Mouse (Mus musculus): ENCODE results near the gene Zfp708. TPM values are rescaled to one million over a fixed set of nuclear protein-coding genes. Genes with fewer than 3 reads are reported as not detected.
"Not testable (repeated sequence)": the region's sequence is repeated elsewhere in the genome, so short reads cannot be mapped to it uniquely, and the experiment has no call there.

Zfp708 gene
- total RNA-seq (2021), result 1.1 TPM in 2 replicates
- long read RNA-seq, experiment 1, partial matches to known transcripts, result 0 of 2 reads
- long read RNA-seq, experiment 1, other reads (novel, unspliced or antisense), result 1 of 2 reads
- long read RNA-seq, experiment 2, partial matches to known transcripts, result 0 of 1 reads
- long read RNA-seq, experiment 2, other reads (novel, unspliced or antisense), result 0 of 1 reads

DNA sequence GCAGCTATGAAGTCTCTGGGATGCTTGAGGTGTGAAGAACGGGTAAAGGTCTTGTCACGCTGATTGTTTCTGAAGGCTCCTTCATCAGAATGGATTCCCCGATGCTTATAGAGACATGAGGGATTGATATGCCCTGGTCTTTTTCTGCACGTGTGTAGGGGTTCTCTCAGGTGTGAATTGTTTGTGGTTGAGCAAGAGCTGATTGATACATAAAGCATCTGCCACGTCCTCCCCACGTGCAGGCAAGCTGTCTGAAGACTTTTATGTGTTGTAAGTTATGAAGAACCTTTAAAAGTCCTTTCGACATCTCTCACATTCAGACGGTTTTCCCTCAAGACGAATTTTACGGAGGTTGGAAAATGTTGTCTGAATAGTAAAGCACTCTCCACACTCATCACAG is at the start of gene Zfp708:
Gene Zfp708, minus strand, starts transcription at position 101 of the 400 bp plus-strand sequence.
- no peak for DNase-seq

DNA sequence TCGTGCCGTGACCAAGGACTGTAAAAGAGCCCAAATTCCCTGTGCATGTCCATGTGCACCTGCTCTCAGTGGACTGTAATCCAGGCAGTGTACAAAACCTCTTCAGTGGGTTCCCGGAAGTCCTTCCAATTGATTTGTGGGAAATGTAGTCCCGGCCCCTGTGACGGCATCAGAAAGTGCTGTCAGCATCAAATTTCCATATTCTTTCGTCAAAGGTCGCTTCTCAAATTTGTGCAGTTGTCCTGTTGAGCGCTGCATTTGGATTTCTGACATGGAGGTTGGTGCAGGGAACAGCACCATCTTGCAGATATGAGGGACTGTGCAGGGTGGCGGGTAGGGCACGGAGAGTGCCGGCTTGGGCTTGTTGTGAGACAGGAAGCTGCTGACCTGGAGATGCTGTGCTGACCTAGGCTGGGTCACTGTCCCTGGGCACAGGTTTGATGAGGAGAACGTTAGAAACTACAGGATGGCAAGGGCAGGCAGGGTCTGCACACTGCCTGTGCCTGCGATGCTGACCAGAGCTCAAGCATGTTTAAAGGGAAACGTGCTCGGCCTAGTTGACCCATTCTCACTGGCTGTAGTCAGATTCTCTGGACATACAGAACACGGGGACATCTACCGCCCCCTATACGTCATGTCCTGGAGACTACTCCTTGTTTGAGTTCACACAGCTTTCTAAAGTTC is 30.4 kb upstream of the Zfp708 start:
- DNase-seq, result peak; percentile 89

DNA sequence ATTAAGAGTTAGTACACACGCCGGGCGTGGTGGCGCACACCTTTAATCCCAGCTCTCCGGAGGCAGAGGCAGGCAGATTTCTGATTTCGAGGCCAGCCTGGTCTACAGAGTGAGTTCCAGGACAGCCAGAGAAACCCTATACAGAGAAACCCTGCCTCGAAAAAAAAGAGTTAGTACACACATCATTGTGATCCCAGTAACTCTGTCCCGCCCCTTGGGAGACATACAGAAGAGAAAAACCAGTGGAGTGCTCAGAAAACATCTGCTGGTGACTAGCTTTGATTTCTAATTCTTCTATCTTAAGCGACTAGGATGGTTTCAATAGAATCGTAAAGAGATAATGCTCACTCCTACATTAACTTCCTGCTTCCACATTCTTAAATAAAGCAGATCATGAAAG is 29.7 kb upstream of the Zfp708 start:
- not testable (repeated sequence) for DNase-seq

DNA sequence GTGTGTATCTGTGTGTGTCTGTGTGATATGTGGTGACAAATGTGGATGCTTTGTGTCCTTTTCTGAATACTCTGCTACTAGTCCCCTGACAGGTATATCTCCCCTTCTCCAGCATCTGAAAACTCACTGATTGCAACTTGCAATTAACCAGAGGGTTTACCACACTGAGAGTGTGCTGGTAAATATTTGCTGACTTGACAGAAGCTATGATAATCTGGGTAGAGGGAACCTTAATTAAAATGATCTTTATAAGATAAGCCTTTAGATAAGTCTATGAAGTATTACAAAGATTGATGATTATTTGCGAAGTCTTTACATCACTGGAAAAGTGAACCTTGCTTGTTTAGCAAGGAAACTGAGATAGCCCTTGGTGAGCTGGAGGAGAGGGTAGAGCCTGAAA is 26.7 kb upstream of the Zfp708 start:
- no peak for DNase-seq

DNA sequence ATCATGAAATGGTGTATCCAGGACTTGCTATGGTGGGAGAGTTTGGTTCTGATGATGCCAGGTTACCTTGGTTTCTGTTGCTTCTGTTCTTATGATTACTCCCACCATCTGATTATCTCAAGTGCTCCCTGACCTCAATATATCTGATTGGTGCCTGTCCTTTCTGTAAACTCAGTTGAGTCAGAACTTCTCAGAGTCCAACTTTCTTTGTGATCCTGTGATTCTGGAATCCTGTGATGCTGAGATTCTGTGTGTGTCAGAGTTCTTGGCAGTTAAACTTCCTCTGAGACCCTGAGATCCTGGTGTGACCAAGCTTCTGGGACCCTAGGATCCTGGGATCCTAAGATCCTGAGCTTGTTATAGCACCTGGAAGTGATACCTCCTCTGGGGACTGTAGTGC is 23.6 kb upstream of the Zfp708 start, which contains the start of gene Zfp759:
Gene Zfp759, plus strand, starts transcription at position 301 of the 400 bp plus-strand sequence.
- DNase-seq, result not testable (repeated sequence)

DNA sequence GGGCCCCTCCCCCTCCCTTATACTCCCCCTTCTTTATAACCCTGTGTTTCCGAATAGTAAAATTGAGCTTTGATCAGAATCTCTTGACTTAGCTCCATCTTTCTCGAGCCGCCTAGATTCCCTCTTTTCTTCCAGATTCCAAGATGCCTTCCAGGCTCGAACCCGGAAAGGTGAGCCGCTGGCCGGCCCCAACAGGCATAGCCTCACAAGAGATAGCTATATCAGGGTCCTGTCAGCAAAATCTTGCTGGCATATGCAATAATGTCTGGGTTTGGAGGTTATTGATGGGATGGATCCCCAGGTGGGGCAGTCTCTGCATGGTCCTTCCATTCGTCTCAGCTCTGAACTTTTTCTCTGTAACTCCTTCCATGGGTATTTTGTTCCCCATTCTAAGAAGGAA is 18.4 kb upstream of the Zfp708 start, which contains the start of gene Rslcan18:
Gene Rslcan18, minus strand, starts transcription at position 101 of the 400 bp plus-strand sequence.
- not testable (repeated sequence) for DNase-seq

DNA sequence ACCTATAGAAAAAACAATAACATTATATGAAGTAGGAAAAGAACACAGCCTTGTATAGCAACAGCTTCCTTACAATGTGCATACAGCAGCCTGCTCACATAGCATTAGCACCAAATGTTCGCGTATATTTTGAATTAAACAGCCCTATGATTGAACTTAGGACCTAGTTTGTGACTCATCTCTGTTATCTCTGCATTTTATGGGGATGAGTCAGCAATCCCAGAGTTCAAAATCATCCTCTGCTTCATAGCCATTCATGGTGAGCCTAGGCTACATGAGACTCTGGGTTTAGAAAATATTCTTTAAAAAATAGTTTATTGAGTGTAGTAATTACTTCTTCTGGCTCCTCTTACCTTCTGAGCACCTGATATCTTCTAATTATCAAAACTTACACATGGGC is 15.5 kb upstream of the Zfp708 start:
- DNase-seq, result no peak

DNA sequence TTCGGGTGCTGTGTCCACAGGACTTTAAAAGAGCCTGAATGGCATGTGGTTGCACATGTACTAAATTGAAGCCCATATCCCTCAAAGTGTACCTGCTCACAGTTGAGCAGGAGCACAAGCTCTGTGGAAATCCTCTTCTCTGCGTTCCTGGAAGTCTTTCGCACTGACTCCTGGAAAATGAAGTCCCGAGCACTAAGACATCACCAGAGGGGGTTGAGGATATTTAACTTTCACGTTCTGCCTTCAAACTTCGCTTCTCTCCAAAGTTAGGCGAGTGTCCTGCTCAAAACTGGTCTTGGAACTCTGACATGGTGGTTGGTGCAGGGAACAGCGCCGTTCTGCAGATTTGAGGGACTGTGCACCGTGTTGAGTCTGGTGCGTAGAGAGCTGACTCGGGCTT is 14.3 kb upstream of the Zfp708 start:
- peak; percentile 21 for DNase-seq

DNA sequence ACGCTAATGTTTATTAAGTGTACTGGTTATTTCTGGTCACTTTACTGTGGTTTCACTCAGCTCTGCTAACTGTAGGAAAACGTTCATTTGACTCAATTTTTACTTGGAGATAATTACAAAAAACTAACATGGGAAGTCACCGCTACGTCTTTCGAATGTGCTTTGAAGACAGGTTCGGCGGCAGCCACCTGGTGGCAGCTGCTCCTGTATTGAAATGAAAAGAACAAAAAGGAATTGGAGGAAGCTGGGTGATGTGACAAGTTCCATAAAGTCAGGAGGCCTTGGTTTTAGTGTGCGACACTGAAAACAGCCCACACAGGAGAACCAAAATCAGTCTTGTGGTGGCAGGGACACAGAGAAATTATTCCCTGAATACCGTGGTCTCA is 11.0 kb upstream of the Zfp708 start:
- no peak for DNase-seq

DNA sequence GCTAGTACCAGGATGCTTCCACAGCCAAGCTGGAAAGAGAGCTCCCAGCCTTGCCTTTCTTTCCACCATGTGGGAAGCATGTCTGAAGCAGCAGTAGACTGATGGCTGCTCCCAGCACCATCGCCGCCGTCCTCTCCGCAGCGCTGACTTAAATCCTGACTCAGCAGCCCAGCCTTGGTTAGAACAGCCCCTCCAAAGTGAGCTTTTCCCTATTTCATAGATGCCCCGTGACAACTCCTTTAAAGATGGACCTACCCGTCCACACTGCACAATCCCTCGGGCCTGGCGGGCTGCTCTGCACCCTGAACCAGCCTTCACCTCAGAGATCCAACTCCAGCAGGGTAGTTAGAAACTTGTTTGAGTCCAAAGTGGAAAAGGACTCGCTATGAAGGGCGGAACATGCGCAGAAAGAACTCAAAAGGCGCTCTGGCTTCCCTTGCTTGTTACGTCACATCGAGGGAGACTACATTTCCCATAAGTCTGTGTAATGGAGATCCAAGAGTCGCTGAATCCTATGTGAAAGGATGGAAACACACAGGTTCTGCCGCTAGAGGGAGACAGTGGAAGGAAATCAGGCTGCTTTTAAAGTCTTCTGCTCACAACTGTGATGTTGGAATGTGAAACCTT is 10.5 kb upstream of the Zfp708 start, which contains the start of gene Gm28557:
Gene Gm28557, minus strand, starts transcription at position 411 of the 627 bp plus-strand sequence.
- DNase-seq, result peak; percentile 92

DNA sequence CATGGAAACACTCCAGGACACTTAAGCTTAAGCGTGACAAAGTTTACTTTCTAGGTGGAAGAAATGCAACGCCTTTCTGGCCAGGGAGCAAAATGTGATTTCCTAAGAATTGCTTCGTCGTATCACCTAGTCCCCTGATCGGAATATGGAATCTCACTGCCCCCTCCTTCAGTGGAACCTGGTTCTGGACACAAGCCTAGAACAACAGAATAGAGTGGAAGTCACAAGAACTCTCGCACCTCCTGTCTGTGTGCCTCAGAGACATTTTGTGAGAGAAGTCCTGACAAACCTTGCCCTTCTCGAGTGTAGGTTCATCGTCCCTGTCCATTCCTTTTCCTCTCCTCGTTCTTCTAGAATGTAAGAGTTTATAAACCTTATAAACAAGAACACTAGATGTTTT is 9.9 kb upstream of the Zfp708 start:
- peak; percentile 6 for DNase-seq

DNA sequence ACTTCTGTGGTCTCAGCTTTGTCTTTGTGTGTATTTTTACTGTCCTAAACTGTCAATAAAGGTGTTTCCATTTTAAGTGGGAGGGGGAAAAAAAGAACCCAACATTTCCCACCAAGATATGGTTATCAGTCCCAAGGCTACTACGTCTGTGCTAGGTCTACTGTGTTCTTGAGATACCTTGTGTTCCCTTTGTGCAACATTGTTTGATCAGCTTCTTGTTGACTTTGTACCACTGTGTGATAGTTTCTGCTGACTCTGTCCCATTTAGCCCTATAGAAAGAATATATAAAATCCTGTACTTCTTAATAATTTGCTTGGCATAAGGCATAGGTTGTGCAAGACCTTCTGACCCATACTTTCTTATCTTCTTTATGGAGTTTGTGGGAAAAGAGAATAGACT is 7.6 kb downstream of the Zfp708 start:
- no peak for DNase-seq

DNA sequence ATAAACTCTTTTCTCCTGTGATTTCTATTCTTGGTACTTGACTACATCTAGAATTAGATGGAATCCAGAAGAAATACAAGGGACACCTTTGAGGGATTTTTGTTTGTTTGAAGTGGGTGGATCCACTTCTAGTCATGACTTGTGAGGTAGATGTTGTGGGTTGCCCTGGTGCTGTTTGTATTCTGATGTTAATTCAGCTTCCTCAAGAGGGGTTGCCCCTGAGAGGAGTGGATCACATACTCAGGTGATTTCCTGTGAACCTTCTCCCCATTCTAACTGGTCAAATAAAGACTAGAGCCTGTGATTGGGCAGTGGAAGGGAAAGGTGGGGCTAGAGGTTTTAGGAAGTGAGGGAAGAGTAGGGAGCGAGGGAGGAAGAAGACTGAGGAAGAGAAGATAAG is 15.8 kb downstream of the Zfp708 start:
- no peak for DNase-seq

DNA sequence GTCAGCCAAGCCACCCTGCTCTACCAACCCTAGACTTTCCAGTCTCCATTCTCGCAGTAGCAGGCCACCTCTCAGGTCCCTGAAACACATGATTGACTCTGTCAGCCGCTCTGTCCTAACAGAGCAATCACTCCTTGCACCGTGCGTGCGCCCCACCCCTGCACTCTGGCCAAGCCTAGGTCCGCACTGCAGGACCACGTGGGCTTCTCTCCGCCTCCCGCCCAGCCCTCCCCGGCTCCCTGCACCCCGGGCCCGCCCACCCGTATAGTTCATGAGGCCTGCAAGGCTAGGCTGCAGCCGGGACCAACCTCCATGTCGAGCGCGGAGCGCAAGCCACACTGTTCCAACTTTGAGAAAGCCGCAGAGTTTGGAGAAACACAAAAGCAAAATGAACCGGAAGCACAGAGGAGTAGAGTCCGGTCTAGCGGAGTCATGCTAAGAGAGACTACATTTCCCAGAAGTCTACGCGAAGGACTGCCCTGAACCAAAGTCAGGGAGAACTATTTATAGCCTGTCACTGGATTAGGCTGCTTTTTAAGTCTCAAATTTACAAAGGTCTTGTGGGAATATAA is 16.5 kb downstream of the Zfp708 start:
- peak; percentile 90 for DNase-seq

DNA sequence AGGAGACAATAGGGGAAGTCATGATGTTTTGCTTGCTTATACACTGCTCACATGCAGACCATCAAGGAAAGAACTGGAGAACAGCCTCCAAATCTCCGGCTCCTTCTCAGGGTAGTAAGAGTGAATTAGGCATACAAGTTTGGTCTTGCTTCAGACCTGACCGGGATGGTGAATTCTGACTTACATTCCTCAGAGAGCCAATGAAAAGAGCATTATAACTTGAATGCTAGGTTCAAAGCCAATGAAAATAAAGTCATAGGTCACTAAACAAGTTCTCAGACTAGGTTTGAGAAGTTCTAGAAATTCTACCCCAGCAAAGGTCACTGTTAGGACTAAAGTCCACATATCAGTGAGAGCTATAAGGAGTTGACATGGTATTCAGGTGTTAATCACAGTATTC is 20.5 kb downstream of the Zfp708 start:
- no peak for DNase-seq

DNA sequence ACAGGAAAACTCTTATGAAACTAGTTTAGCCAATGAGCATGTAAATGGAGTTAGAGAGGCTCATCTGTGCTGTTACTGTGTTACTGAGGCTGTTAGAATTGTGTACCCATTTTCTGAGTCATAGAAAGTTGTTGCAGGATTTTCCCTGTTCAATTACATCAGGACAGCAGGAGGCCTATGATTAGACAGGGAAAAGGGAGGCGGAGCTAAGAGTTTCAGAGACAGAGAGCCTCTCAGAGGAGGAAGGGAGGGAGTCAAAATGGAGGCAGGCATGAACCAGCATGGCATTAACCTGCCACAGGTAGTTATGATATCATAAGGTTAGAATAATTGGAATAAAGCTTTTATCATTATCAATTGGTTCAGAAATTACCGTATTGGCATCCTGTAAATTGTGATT is 25.0 kb downstream of the Zfp708 start:
- no peak for DNase-seq

DNA sequence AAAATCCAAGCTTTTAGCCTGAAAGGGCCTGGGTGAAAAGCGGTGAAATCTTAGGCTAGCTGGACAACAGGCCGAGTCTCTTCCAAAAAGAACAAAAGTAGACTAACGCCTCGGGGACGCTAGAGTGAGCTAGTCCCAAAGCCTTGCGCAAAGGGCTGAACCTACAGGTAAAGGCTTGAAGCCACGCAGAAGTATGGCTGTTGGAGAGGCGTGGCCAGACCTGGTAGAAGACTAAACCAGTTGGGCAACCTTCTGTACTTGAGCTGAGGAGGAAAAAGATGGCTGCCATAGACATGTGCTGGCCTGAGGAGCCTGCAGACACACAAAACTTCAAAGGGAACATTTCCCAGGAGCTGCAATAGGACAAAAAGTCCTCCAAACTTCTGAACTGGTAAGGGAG is 32.4 kb downstream of the Zfp708 start:
- DNase-seq, result no peak

DNA sequence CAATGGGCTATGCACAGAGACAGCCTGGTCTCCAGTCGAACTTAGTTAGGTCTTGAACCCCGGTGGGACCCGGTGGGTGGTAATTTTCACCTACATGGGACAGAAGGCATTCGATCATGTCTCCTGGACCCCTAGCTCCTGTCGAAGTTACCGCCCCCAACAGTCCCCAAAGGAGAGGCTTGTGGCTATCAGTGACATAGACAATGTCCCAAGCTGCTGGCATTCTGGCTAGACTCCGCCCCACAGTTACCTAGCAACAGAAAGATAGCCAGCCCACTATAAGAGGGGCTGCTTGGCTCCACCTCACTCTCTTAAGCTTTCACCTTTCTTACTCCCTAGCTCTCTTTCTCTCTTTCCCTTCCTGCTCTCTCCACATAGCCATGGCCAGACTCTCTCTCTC is 35.3 kb downstream of the Zfp708 start:
- no peak for DNase-seq

DNA sequence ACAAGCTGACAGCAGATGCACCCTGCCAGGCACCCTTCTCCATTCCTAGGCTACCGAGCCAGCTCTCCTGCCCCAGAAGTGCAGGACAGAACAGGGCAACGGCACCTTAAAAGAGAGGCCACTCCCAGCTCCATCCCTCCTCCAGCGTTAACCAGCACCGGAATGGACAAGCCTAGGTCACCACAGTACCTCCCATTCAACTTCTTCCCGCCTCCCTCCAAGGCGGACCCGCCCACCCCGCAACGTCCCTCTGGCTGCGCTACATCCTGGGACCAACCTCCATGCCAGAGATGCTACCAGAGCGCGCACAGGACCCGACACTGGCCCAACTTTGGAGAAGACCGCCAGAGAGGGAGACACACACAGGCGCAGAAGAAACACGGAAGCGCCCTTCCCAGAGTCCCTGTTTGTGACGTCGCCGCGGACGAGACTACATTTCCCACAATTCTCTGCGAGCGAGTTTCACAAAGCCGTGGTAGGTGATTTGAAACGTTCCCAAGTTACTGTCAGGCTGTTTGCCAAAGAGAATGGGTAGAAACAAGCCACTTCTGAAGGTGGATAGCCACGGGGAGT is 36.9 kb downstream of the Zfp708 start, which contains the start of gene Zfp712:
Gene Zfp712, minus strand, starts transcription at position 385 of the 573 bp plus-strand sequence.
- DNase-seq, result peak; percentile 93

DNA sequence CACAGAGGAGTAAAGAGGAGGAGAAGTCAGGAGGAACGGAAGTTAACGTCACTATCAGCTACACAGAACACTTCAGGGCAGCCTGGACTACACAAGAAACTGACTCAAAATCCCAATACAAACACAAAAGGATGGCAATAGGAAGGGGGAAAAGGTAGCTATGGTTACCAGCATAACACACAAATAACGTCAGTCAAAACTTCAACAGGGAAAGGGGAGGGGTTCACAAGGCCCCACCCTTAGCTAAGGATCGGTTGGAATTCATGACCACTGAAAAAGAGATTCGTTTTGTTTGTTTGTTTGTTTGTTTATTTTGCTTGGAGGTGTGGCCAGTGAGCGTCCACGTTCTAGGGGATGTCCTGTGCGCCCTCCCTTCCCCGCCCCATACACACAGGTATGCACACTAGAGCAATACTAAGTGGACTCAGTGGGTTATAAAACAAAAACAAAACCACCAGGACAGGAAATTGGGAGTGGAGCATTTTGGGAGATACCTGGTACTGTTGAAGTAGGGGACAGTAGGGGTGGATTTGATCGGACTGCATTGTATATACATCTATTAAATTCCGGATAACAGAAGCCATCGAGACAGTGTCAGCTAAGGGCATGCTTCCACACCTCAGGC is 37.5 kb downstream of the Zfp708 start:
- DNase-seq, result no peak
